13 mouse cellular contexts compared by ENCODE assay signal in genomic region chr7:79512496-79512895, GRCm38 (mm10). TPM values are rescaled to one million over a fixed set of nuclear protein-coding genes. Genes with fewer than 3 reads are reported as not detected.
DNase-seq lines count a peak whose midpoint lies in the region; ATAC-seq and TF ChIP-seq lines count a peak whose summit lies in the region.
"Had no signal": no experiment of that assay in that cellular context is flagged by ENCODE, and none has a peak within 500 bp of the region (broad histone marks: within the 10 kb centered on the region; RNA-seq: fewer than 3 reads in every experiment).

No protein-coding gene starts in this region.

- H3K4me3 ChIP-seq in layer of hippocampus, adult 2 months, result no peak overlapping the region
- peak overlapping the region; percentile 99 for H3K4me3 ChIP-seq in forebrain, embryonic 13.5 days
- no peak overlapping the region for H3K4me3 ChIP-seq in hindbrain, embryonic 16.5 days (ENCODE audit: low read length)
- H3K4me3 ChIP-seq in neural tube, embryonic 13.5 days, result no peak overlapping the region
- no peak overlapping the region for H3K4me3 ChIP-seq in limb, embryonic 10.5 days

- no peaks in the 10 kb centered on the region for H3K27me3 ChIP-seq in forebrain, embryonic 13.5 days
- no peaks in the 10 kb centered on the region for H3K27me3 ChIP-seq in hindbrain, embryonic 16.5 days (replicated peaks; ENCODE audit: control insufficient read depth, insufficient read depth, low read length)
- peaks cover 60% of the 10 kb centered on the region for H3K27me3 ChIP-seq in neural tube, embryonic 13.5 days
- H3K27me3 ChIP-seq in limb, embryonic 10.5 days (ENCODE audit: low read depth, poor library complexity, severe bottlenecking), result peaks cover 100% of the 10 kb centered on the region

- H3K9me3 ChIP-seq in forebrain, embryonic 13.5 days (replicated peaks), result no peaks in the 10 kb centered on the region
- H3K9me3 ChIP-seq in hindbrain, embryonic 16.5 days (ENCODE audit: control insufficient read depth, low read length), result no peaks in the 10 kb centered on the region
- no peaks in the 10 kb centered on the region for H3K9me3 ChIP-seq in neural tube, embryonic 13.5 days
- no peaks in the 10 kb centered on the region for H3K9me3 ChIP-seq in limb, embryonic 10.5 days (replicated peaks)

- WGBS in forebrain, embryonic 13.5 days, result 6% methylated on average over 4 of the region's 4 CpGs
- WGBS in hindbrain, embryonic 16.5 days, result 30% methylated on average over 4 of the region's 4 CpGs
- WGBS in neural tube, embryonic 13.5 days, result 4% methylated on average over 4 of the region's 4 CpGs
- 5% methylated on average over 4 of the region's 4 CpGs for WGBS in limb, embryonic 10.5 days

- intact Hi-C loops in heart, postnatal 14 days (cut with DNase I), result no loop called here

- ATAC-seq in forebrain, embryonic 13.5 days, result no peak
- ATAC-seq in hindbrain, embryonic 16.5 days, result no peak
- no peak for ATAC-seq in neural tube, embryonic 13.5 days (ENCODE audit: low read depth)
- ATAC-seq: activated CD4-positive, CD25-positive, alpha-beta regulatory T cell, adult 4 months had no signal

- TF ChIP-seq CTCF in layer of hippocampus, adult 2 months (conservative IDR thresholded peaks at IDR 0.05), result no peak

- peak overlapping the region; percentile 65 for H3K27ac ChIP-seq in layer of hippocampus, adult 2 months
- H3K27ac ChIP-seq in forebrain, embryonic 13.5 days, result peak overlapping the region; percentile 100
- peak overlapping the region; percentile 66 for H3K27ac ChIP-seq in hindbrain, embryonic 16.5 days (ENCODE audit: low read depth, low read length)
- H3K27ac ChIP-seq in neural tube, embryonic 13.5 days (replicated peaks), result peak overlapping the region; percentile 99
- H3K27ac ChIP-seq in limb, embryonic 10.5 days, result no peak overlapping the region

- peaks cover 67% of the 10 kb centered on the region for H3K36me3 ChIP-seq in forebrain, embryonic 13.5 days (ENCODE audit: poor library complexity, severe bottlenecking)
- H3K36me3 ChIP-seq in hindbrain, embryonic 16.5 days (ENCODE audit: control insufficient read depth, insufficient read depth, low read length), result no peaks in the 10 kb centered on the region
- peaks cover 40% of the 10 kb centered on the region for H3K36me3 ChIP-seq in neural tube, embryonic 13.5 days
- H3K36me3 ChIP-seq in limb, embryonic 10.5 days, result no peaks in the 10 kb centered on the region

- H3K9ac ChIP-seq in forebrain, embryonic 13.5 days, result peak overlapping the region; percentile 100
- H3K9ac ChIP-seq in hindbrain, embryonic 16.5 days (ENCODE audit: low read depth, low read length), result peak overlapping the region; percentile 51
- H3K9ac ChIP-seq in neural tube, embryonic 13.5 days, result peak overlapping the region; percentile 100

- no peak for DNase-seq in layer of hippocampus, adult 2 months (ENCODE audit: low spot score in 2 of 2)
- no peak for DNase-seq in layer of hippocampus, adult 8-10 months (ENCODE audit: low spot score in 2 of 2)
- DNase-seq in limb, embryonic 10.5 days (ENCODE audit: low spot score), result no peak
- no peak for DNase-seq in yolk sac, embryonic 10.5 days (ENCODE audit: low spot score)
- DNase-seq in heart, postnatal 14 days, result no peak
- DNase-seq: layer of hippocampus, postnatal 36 days; lung, adult 2 months; right cerebral cortex, adult 18-20 months; thymus, postnatal 14 days had no signal

- H3K4me2 ChIP-seq in forebrain, embryonic 13.5 days, result peak overlapping the region; percentile 99
- H3K4me2 ChIP-seq in hindbrain, embryonic 16.5 days (ENCODE audit: low read length), result peak overlapping the region; percentile 41
- H3K4me2 ChIP-seq in neural tube, embryonic 13.5 days, result peak overlapping the region; percentile 89

- H3K4me1 ChIP-seq in forebrain, embryonic 13.5 days, result peaks cover 99% of the 10 kb centered on the region
- H3K4me1 ChIP-seq in hindbrain, embryonic 16.5 days (ENCODE audit: control insufficient read depth, insufficient read depth, low read depth, low read length), result peaks cover 63% of the 10 kb centered on the region
- peaks cover 97% of the 10 kb centered on the region for H3K4me1 ChIP-seq in neural tube, embryonic 13.5 days (replicated peaks)
- H3K4me1 ChIP-seq in limb, embryonic 10.5 days, result peaks cover 15% of the 10 kb centered on the region

RNA-seq across cellular contexts. Expression of gene Polg, which starts 46.3 kb away (rescaled TPM):
- total RNA-seq in layer of hippocampus, adult 2 months (2021), result 100 to 1,000 TPM in 1 of 2 experiments, 10 to 100 TPM in 1; 76.5 to 101 TPM
- total RNA-seq in layer of hippocampus, adult 8-10 months (2022), result 100 to 1,000 TPM in 1 of 4 experiments, 10 to 100 TPM in 3; 87.5 to 101 (median 95.1) TPM
- 29.7 and 30.4 TPM in 2 replicates for polyA plus RNA-seq in forebrain, embryonic 13.5 days (2015; fragmentation: Nextera tagmentation; extraction: Ambion mirVana)
- 24.2 and 26.4 TPM in 2 replicates for polyA plus RNA-seq in hindbrain, embryonic 16.5 days (2015; fragmentation: Nextera tagmentation; extraction: Ambion mirVana)
- 28.2 and 28.6 TPM in 2 replicates for polyA plus RNA-seq in neural tube, embryonic 13.5 days (2015; fragmentation: Nextera tagmentation; extraction: Ambion mirVana)
- 41.1 and 42.3 TPM in 2 replicates for polyA plus RNA-seq in limb, embryonic 10.5 days (2016; fragmentation: Nextera tagmentation; extraction: Ambion mirVana)
- 10 to 100 TPM; 51.4 to 54.7 TPM for total RNA-seq in heart, postnatal 14 days (2021)

Comparison
In these comparisons a context has a peak if more than half of its experiments do, and no peak if none do; other contexts are left out.
1. H3K4me2 ChIP-seq: peak in every context shown above with its lines; median percentile 99 in forebrain, embryonic 13.5 days; 89 in neural tube, embryonic 13.5 days; 41 in hindbrain, embryonic 16.5 days.